Mouse (Mus musculus) spleen, adult 2 months (tissue): ENCODE data around the gene Chd5. TPM values are rescaled to one million over a fixed set of nuclear protein-coding genes. Genes with fewer than 3 reads are reported as not detected.

ENCODE experiments used
- DNase-seq, 2 experiments: peaks; one replicate each; pipeline versions ENCODE4 v3.0.0 to v3.0.0-alpha.2; 2012 to 2021; ENCODE audit warnings: low spot score in 2 of 2, low read depth in 1 of 2
- H3K27ac ChIP-seq: fragments of 200-500 bp; 2 replicates; pipeline ENCODE4 v1.5.1; 2012; ENCODE audit warnings: low read length, inconsistent platforms; ENCODE audit not compliant: insufficient read depth
- H3K27me3 ChIP-seq: fragments of 200-500 bp; 2 replicates; pipeline ENCODE4 v1.6.1; 2012; ENCODE audit warnings: mild to moderate bottlenecking, moderate library complexity, low read length, inconsistent platforms; ENCODE audit not compliant: control insufficient read depth, insufficient read depth
- H3K36me3 ChIP-seq: fragments of 200-500 bp; 2 replicates; pipeline ENCODE4 v1.6.1; 2012; ENCODE audit warnings: mild to moderate bottlenecking, low read length, inconsistent platforms; ENCODE audit not compliant: control insufficient read depth, insufficient read depth
- H3K4me1 ChIP-seq: fragments of 200-500 bp; 2 replicates; pipeline ENCODE4 v1.6.1; 2011; ENCODE audit warnings: inconsistent platforms; ENCODE audit not compliant: control insufficient read depth, insufficient read depth, insufficient read length
- H3K4me3 ChIP-seq: fragments of 200-500 bp; 2 replicates; pipeline ENCODE4 v1.5.1; 2011; ENCODE audit warnings: mild to moderate bottlenecking, inconsistent platforms; ENCODE audit not compliant: insufficient read depth, insufficient read length; ENCODE audit errors: extremely low read depth
- CTCF ChIP-seq: fragments of 200-500 bp; IDR thresholded peaks from 2 replicates; pipeline ENCODE4 v1.5.1; 2011; ENCODE audit warnings: mild to moderate bottlenecking, inconsistent platforms; ENCODE audit not compliant: insufficient read depth, insufficient read length, insufficient replicate concordance; ENCODE audit errors: extremely low read depth
- POLR2A ChIP-seq: fragments of 200-500 bp; IDR thresholded peaks from 2 replicates; pipeline ENCODE4 v1.6.1; 2011; ENCODE audit warnings: low read depth, low read length, inconsistent platforms
- WGBS: fragments of 180-500 bp; shearing (Covaris S2); methylation state at CpG from one replicate; pipeline ENCODE4 v1.1.7; 2018; 5-methylcytosine and 5-hydroxymethylcytosine counted together
- polyA plus RNA-seq: library from polyadenylated mRNA; depleted of rRNA; stranded (reverse); fragments of >200 nt; gene quantifications from 2 replicates; pipeline ENCODE4 v1.2.3, GENCODE M21; 2012; rRNA removed

Chd5 gene
- polyA plus RNA-seq: 0.06 and 0.11 TPM in 2 replicates

DNA sequence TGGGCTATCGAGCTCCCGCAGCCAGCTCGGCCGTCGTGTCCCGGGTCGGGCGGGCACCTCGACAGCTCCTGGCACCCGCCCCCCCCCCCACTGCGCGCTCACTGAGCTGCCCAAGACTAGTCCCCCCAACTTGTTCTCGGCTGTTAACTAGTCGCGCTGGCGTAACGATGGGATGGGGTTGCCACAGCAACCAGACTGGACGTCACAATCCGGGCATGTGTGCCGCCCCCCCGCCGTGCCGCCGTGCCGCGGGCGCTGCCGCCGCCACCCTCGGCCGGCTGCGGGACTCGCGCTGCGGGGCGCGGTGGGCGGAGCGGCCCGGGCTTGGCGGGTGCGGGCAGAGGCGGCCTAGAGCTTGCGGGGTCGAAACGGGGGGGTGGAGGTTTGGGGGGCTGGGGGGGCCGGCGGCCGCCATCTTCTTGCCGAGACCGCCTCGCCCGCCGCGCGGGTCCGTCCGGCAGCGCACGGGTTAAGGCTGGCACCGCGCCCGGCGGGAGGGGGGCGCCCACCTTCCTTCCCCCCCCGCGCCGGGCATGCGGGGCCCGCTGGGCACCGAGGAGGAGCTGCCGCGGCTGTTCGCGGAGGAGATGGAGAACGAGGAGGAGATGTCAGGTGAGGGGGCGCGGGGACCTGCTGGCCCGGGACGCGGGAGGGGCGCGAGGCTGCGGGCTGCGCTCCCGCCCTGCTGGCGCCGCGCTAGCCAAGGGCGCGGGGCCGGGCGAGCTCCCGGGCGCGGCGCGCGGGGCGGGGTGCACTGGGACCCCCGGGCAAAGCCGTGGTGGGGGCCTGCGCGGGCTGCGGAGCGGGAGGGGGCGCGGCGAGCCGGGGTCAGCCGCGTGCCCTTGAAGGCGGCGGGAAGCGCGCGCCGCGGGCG lies at the start of gene Chd5:
Gene Chd5, plus strand, starts transcription at position 233 of the 874 bp plus-strand sequence.
- peaks cover 13% of the 10 kb centered on the region for H3K27me3 ChIP-seq
- peak within 1 kb of the TSS; percentile 16; the same call in 1 of the 2 replicates for H3K4me3 ChIP-seq
- TF ChIP-seq POLR2A (no peak), CTCF (no peak)
- WGBS: 4% methylated on average over 88 of the region's 120 CpGs
- no peak for DNase-seq
- H3K4me1 ChIP-seq: no peaks in the 10 kb centered on the region; the same call in 1 of the 2 replicates
- H3K36me3 ChIP-seq: peaks cover 2% of the 10 kb centered on the region
- H3K27ac ChIP-seq: no peak within 1 kb of the TSS

GRCm38 (mm10) chr4:152290385-152290784 lies 48.1 kb upstream of the Chd5 start:
- Histone ChIP-seq H3K27me3 (peaks cover 21% of the 10 kb centered on the region), H3K4me1 (peaks cover 6% of the 10 kb centered on the region), H3K4me3 (no peak overlapping the region), H3K27ac (no peak overlapping the region), H3K36me3 (no peaks in the 10 kb centered on the region)
- WGBS: 3% methylated on average over 39 of the region's 39 CpGs
- TF ChIP-seq CTCF: no peak
- no peak for TF ChIP-seq POLR2A
- DNase-seq: no peak

DNA sequence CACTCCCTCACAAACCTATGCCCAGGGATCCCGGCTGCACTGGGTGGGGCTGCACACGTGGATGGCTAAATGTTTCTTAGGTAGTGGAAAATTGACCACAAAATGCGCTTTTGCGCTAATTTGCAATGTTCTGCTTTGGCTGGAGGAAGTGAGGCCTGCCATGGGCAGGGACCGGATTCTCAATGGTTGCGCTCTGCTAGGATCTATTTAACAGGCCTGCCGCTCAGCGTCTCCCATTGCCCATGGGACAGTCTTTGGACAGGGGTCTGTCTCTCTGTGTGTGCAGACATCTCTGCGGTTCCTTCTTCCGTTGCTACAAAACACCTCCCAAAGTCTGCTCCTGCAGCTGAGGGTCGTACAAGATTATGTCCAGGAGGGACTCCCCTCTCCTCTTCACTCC lies 47.5 kb upstream of the Chd5 start:
- H3K4me1 ChIP-seq: peaks cover 6% of the 10 kb centered on the region
- no peak for DNase-seq
- no peak for TF ChIP-seq CTCF
- no peak for TF ChIP-seq POLR2A
- no peaks in the 10 kb centered on the region for H3K36me3 ChIP-seq
- WGBS: 15% methylated on average over 11 of the region's 11 CpGs
- no peak overlapping the region for H3K4me3 ChIP-seq
- no peak overlapping the region for H3K27ac ChIP-seq
- H3K27me3 ChIP-seq: peaks cover 21% of the 10 kb centered on the region

GRCm38 (mm10) chr4:152291562-152291961 lies 46.9 kb upstream of the Chd5 start, which contains the start of gene Hes3:
TSS of gene Hes3 (minus strand) at chr4:152291662.
- TF ChIP-seq CTCF (no peak), POLR2A (no peak)
- no peaks in the 10 kb centered on the region for H3K36me3 ChIP-seq
- peaks cover 8% of the 10 kb centered on the region for H3K4me1 ChIP-seq
- H3K27ac ChIP-seq: no peak within 1 kb of the TSS
- DNase-seq: no peak
- H3K27me3 ChIP-seq: peaks cover 16% of the 10 kb centered on the region
- 41% methylated on average over 6 of the region's 6 CpGs for WGBS
- H3K4me3 ChIP-seq: no peak within 1 kb of the TSS

- Histone ChIP-seq H3K36me3 (no peaks in the 10 kb centered on the region), H3K4me3 (no peak overlapping the region), H3K27me3 (peaks cover 14% of the 10 kb centered on the region), H3K27ac (no peak overlapping the region), H3K4me1 (peaks cover 6% of the 10 kb centered on the region)
- no peak for DNase-seq
- TF ChIP-seq POLR2A: no peak
- no peak for TF ChIP-seq CTCF
- WGBS: 50% methylated on average over 12 of the region's 12 CpGs
These were observed 46.2 kb upstream of the Chd5 start for GRCm38 (mm10) chr4:152292102-152292765.

- H3K4me1 ChIP-seq: peaks cover 11% of the 10 kb centered on the region
- DNase-seq: no peak
- H3K27ac ChIP-seq: no peak overlapping the region
- peaks cover 14% of the 10 kb centered on the region for H3K27me3 ChIP-seq
- WGBS: 43% methylated on average over 10 of the region's 10 CpGs
- TF ChIP-seq CTCF: no peak
- no peak for TF ChIP-seq POLR2A
- H3K4me3 ChIP-seq: no peak overlapping the region
- H3K36me3 ChIP-seq: no peaks in the 10 kb centered on the region
These were observed 44.1 kb upstream of the Chd5 start for GRCm38 (mm10) chr4:152294188-152294929.
